Mouse (Mus musculus): ENCODE data around the gene Olfr332.
"Not testable (repeated sequence)": the region's sequence is repeated elsewhere in the genome, so short reads cannot be mapped to it uniquely, and the experiment has no call there.

The Olfr332 gene

DNA sequence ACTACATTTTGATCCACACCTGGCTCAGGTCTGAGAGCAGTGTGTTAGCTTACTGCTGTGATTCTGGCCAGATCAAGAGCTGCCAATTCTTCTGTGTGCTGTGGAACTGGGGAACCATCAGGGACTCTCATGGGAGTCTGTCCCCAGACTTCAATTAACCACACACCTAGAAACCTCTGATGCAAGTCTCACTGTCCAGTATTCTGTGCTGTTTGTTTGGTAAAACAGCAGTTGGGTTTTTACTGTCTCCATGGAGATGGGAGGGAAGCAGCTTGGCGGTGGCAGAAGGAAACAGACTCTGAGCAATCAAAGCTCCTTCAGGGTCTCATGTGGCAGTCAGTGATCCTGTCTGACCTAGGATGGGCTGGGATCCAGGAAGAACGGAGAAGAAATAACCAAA lies at the start of gene Olfr332:
Gene Olfr332 (minus strand): TSS at position 101 of the 400 bp plus-strand sequence.
- no peak for DNase-seq (ENCODE audit: low spot score in 2 of 2)

DNA sequence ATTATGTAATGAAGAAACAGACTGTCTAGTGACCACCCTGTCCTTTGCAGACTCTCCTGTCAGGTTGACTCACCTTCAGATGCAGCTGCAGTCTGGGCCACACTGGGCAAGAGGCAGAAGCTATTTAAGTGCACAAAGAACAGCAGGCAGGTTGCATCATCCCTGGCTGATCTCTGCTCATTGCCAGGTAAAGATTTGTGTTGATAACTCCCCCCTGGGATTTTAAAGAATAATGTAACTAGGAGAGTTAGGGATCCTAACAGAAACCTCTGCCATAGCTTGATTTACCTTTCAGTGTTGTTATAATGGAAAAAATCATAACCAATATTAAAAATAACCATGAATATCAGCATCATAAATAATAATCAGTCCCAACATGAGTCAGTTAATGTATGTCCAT lies 42.4 kb upstream of the Olfr332 start, which contains the start of gene Olfr330:
Gene Olfr330 (minus strand): TSS at position 101 of the 400 bp plus-strand sequence.
- not testable (repeated sequence) for DNase-seq (ENCODE audit: low spot score in 2 of 2)

DNA sequence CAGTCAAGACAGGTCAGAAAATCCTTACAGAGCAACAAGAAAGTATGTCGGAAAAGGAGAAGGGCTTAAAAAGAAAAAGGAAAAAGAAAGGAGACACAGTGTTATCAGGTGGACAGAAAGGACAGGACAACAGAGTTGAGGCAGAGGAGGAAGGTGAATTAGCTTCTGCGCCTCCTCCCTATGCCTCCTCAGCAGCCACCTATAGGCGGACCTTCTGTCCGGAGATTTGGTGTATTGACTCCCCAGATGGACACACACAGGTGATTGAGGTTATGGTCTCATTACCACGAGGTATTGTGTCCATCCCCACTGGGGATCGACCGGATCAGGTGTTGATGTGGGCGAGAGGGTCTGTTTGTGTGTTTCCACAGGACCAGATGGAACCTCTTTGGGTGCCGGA lies 27.4 kb upstream of the Olfr332 start:
- peak in 1 of 2 experiments; percentile 4 for DNase-seq (ENCODE audit: low spot score in 2 of 2)

DNA sequence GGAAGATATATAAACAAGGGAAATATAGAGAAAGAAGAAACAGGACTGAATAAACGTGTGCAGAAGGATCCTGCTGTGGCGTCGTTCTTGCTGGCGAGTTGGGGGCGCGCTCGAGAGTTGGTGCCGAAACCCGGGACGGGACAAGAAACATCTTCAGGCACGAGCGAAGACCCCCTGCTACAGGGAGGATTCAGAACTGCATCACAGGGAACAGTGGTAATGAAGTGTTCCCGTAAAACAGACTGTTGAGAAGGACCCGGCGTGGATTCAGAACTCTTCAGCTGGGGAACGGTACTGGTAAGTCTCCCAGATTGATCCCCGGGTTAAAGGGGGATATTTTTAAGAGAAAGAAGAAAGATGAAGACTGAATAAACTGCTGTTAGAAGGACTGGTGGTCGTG lies 26.6 kb upstream of the Olfr332 start:
- DNase-seq (ENCODE audit: low spot score in 2 of 2) = peak; percentile 20 to 32

DNA sequence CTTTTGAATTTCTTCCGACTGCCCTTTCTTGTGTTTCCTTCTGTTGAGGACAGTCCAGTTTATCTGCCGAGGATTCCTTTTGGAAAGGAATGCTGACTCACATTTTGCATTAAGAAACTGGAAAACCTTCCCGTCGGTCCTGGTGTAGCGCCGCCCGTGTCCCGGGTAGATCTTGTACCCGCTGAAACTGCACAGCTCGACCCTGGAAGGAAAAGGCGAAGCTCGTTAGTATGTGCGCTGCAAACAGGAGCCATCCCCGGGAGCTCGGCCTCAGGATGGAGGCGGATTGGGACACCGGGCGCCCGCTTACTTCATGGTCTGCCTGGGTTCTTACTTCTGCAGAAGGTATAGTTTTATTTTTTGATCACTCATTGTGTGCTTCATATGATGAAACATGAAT lies 16.7 kb upstream of the Olfr332 start:
- DNase-seq (ENCODE audit: low spot score in 2 of 2) = not testable (repeated sequence)

DNA sequence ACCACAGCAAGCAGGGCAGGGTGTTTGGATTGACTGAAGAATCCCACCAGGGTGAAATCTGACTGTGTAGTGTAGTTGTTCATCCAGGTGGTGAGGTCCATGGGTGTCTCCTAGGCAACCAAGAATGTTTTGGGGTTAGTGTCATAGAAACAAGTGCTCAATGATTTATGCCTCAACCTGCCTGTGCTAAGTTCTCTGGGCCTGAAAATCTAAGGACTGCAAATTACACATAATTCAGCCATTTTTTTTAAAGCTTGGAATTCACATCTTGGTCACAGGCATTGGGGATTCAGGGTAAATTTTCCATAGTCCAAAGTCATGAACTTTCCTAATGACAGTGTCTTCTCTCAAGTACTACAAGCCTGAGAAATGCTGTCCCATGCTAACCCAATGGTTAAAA lies 10.1 kb upstream of the Olfr332 start, which contains the start of gene Olfr331:
Gene Olfr331 (minus strand): TSS at position 101 of the 400 bp plus-strand sequence.
- not testable (repeated sequence) for DNase-seq (ENCODE audit: low spot score in 2 of 2)

DNA sequence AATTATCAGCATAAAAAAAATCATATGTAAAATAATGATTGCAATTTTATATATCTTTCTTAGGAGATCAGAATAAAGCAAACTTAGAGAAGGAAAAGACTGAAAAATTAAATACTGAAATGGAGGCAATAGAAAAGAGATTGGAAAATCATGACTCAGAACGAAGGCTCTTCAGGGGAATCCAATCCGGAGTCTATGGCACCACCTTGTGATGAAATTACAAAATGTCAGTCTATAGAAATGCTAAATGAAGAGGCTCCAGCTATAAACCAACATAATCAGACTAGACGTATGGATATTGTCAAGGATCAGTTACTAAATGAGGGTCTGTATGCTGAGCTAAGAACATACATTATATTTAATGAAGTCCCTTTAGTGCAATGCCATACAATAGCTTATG lies 6.9 kb upstream of the Olfr332 start:
- DNase-seq (ENCODE audit: low spot score in 2 of 2) = peak in 1 of 2 experiments; percentile 7

DNA sequence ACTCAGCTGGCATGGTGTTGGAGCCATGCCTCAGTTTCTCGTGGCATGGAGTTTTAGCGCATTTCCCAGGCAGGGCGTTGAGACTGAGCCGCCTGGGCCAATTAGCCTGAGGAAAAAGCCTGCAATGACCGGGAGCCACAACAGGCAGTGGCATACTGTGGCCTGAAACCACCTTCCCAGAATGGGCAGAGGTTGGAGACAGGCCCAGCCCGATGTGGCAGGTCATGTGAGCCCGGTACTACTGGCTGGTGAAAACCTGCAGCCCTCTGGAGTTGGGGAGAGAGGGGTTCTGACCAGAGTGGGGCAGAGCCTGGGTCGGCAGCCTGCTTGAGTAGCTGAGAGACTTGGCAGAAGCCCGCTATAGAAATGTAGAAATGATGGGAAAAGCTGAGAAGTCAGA lies 6.4 kb upstream of the Olfr332 start:
- no peak for DNase-seq (ENCODE audit: low spot score in 2 of 2)

DNA sequence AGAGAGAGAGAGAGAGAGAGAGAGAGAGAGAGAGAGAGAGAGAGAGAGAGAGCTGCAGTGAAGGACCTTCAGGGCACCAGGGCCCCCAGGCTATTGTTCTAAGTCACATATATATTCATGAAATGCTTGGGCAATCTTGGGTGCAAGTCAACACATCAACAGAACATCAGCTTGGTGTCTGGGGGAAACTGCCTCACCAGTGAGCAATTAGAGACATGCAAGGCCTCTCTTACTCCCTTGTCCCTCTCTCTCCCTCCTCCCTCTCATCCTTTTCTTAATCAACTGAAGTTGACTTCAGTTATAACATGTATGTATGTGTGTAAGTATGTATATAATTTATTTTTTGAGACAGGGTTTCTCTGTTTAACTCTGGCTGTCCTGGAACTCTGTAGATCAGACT lies 30.2 kb downstream of the Olfr332 start, which contains the start of gene Olfr30:
Gene Olfr30 (minus strand): TSS at position 101 of the 400 bp plus-strand sequence.
- DNase-seq (ENCODE audit: low spot score in 2 of 2) = no peak

DNA sequence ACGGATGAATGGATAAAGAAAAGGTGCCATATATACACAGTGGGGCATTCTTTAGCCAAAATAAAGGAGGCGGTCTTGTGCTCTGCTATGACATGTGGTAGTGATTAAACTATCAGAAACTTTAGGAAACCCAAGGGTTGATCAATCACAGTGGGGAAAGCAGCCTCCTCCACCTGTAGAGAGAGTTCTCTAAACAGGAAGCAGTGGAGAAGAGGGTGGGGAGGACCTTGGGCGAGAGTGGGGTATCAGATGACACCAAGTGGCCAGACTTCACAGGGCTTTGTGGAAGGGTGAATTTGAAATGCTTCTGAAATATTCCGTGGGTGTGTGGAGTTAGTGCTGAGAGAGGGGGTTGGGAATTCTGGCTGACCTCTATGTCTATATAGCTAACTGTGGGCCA lies 38.8 kb downstream of the Olfr332 start:
- DNase-seq (ENCODE audit: low spot score in 2 of 2) = no peak

DNA sequence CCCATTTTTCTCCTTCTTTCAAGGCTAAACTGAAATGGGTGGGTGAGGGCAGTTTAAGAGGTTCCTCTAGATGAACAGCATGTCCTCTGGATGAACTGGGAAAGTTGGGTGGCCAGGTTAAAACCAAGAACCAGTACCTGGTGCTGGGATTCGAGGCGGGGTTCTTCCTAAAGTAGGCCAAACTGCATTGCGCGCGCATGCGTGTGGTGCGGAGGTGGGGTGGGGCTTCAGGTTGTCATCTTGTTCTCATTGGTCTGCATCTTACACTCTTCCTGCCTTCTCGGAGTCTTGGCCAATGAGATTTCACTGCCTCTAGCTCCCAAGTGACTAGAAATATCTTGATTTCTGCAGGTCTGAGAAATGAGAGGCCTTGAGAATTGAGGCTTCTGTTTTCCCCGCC lies 39.6 kb downstream of the Olfr332 start, which contains the start of gene Lypd9:
Gene Lypd9 (minus strand): TSS at position 165 of the 400 bp plus-strand sequence.
- no peak for DNase-seq (ENCODE audit: low spot score in 2 of 2)

All from frontal cortex, postnatal 36 days (tissue).